Mouse (Mus musculus) heart, embryonic 15.5 days (tissue): ENCODE results near the gene Uqcr10. TPM values are rescaled to one million over a fixed set of nuclear protein-coding genes. Genes with fewer than 3 reads are reported as not detected.

Experiments
- ATAC-seq: fragments of 200-750 bp; cut with Nextera tagmentation; replicated peaks from 2 replicates; pipeline ENCODE4 v1.8.0; 2017; ENCODE audit warnings: low read depth, moderate TSS enrichment; ENCODE audit not compliant: insufficient number of reproducible peaks, insufficient read depth, low FRiP score
- H3K27ac ChIP-seq: fragments of 300-500 bp; sonication (generic); 2 replicates; pipeline ENCODE4 v1.5.1; 2015; ENCODE audit warnings: mild to moderate bottlenecking, inconsistent platforms
- H3K27me3 ChIP-seq: fragments of 300-500 bp; sonication (generic); 2 replicates; pipeline ENCODE4 v1.6.1; 2015; ENCODE audit warnings: inconsistent platforms
- H3K36me3 ChIP-seq: fragments of 300-500 bp; sonication (generic); 2 replicates; pipeline ENCODE4 v1.6.1; 2015; ENCODE audit warnings: mild to moderate bottlenecking, inconsistent platforms
- H3K4me1 ChIP-seq: fragments of 300-500 bp; sonication (generic); replicated peaks from 2 replicates; pipeline ENCODE4 v1.6.1; 2015; ENCODE audit warnings: inconsistent platforms
- H3K4me2 ChIP-seq: fragments of 300-500 bp; sonication (generic); 2 replicates; pipeline ENCODE4 v1.6.1; 2015; ENCODE audit warnings: inconsistent platforms, mild to moderate bottlenecking, moderate library complexity
- H3K4me3 ChIP-seq: fragments of 300-500 bp; sonication (generic); 2 replicates; pipeline ENCODE4 v1.5.1; 2015; ENCODE audit warnings: mild to moderate bottlenecking, inconsistent platforms
- H3K9ac ChIP-seq: fragments of 300-500 bp; sonication (generic); 2 replicates; pipeline ENCODE4 v1.6.1; 2015; ENCODE audit warnings: mild to moderate bottlenecking, inconsistent platforms
- H3K9me3 ChIP-seq: fragments of 300-500 bp; sonication (generic); replicated peaks from 2 replicates; pipeline ENCODE4 v1.6.1; 2016; ENCODE audit warnings: inconsistent platforms
- WGBS: fragments of 180-500 bp; shearing (Covaris S2); methylation state at CpG from one replicate; pipeline ENCODE4 v1.1.7; 2015; ENCODE audit warnings: mixed read lengths; 5-methylcytosine and 5-hydroxymethylcytosine counted together
- polyA plus RNA-seq: library from polyadenylated mRNA; unstranded; fragments of >200 nt; fragmentation: Nextera tagmentation; extraction: Ambion mirVana; gene quantifications from 2 replicates; pipeline ENCODE4 v1.2.1, GENCODE M21; 2015

Gene Uqcr10
- polyA plus RNA-seq, 1 experiment from 2014 or later: 2,078 TPM

GRCm38 (mm10) chr11:4675693-4676092 lies 28.4 kb downstream of the Uqcr10 start:
- H3K27me3 ChIP-seq: no peaks in the 10 kb centered on the region
- H3K9me3 ChIP-seq: no peaks in the 10 kb centered on the region
- no peak overlapping the region for H3K4me3 ChIP-seq
- peaks cover 10% of the 10 kb centered on the region; the same call in 1 of the 2 replicates for H3K36me3 ChIP-seq
- no peak overlapping the region for H3K4me2 ChIP-seq
- WGBS: 89% methylated on average over 6 of the region's 6 CpGs
- ATAC-seq: no peak
- H3K4me1 ChIP-seq: peaks cover 6% of the 10 kb centered on the region
- H3K9ac ChIP-seq: no peak overlapping the region
- no peak overlapping the region for H3K27ac ChIP-seq

GRCm38 (mm10) chr11:4675126-4675562 lies 29.0 kb downstream of the Uqcr10 start:
- Histone ChIP-seq H3K4me1 (peaks cover 6% of the 10 kb centered on the region), H3K9me3 (no peaks in the 10 kb centered on the region), H3K27ac (no peak overlapping the region), H3K4me3 (no peak overlapping the region), H3K4me2 (no peak overlapping the region), H3K9ac (no peak overlapping the region), H3K27me3 (no peaks in the 10 kb centered on the region), H3K36me3 (peaks cover 8% of the 10 kb centered on the region; the same call in 1 of the 2 replicates)
- WGBS: 83% methylated on average over 6 of the region's 6 CpGs
- no peak for ATAC-seq

- H3K36me3 ChIP-seq: peaks cover 5% of the 10 kb centered on the region; the same call in 1 of the 2 replicates
- peaks cover 6% of the 10 kb centered on the region for H3K4me1 ChIP-seq
- H3K27me3 ChIP-seq: no peaks in the 10 kb centered on the region
- WGBS: 96% methylated on average over 1 of the region's 1 CpGs
- H3K9ac ChIP-seq: no peak overlapping the region
- H3K27ac ChIP-seq: no peak overlapping the region
- H3K4me2 ChIP-seq: no peak overlapping the region
- H3K4me3 ChIP-seq: no peak overlapping the region
- H3K9me3 ChIP-seq: no peaks in the 10 kb centered on the region
- no peak for ATAC-seq
Observed at GRCm38 (mm10) chr11:4674593-4674992, 29.5 kb downstream of the Uqcr10 start.

- H3K36me3 ChIP-seq: 0 out of 2 replicates have a peak, but pooled peaks cover 5% of the 10 kb centered on the region
- no peak for ATAC-seq
Observed at GRCm38 (mm10) chr11:4671736-4672135, 32.4 kb downstream of the Uqcr10 start.

GRCm38 (mm10) chr11:4662496-4662878 lies 41.7 kb downstream of the Uqcr10 start:
- Histone ChIP-seq H3K4me3 (no peak overlapping the region), H3K36me3 (peaks cover 12% of the 10 kb centered on the region; the same call in 1 of the 2 replicates), H3K27me3 (no peaks in the 10 kb centered on the region), H3K9me3 (no peaks in the 10 kb centered on the region), H3K9ac (no peak overlapping the region), H3K4me1 (no peaks in the 10 kb centered on the region), H3K4me2 (no peak overlapping the region), H3K27ac (no peak overlapping the region)
- ATAC-seq: no peak
- 87% methylated on average over 11 of the region's 11 CpGs for WGBS

More at GRCm38 (mm10) chr11:4671736-4672135, 32.4 kb downstream of the Uqcr10 start:
- Histone ChIP-seq H3K4me3 (no peak overlapping the region), H3K4me1 (peaks cover 6% of the 10 kb centered on the region), H3K9ac (no peak overlapping the region), H3K9me3 (no peaks in the 10 kb centered on the region), H3K27me3 (no peaks in the 10 kb centered on the region), H3K4me2 (no peak overlapping the region), H3K27ac (0 out of 2 replicates have a peak overlapping the region, but pooled peaks have one; percentile 26)
- WGBS: 64% methylated on average over 4 of the region's 4 CpGs

- Histone ChIP-seq H3K9ac (no peak overlapping the region), H3K27me3 (no peaks in the 10 kb centered on the region), H3K4me3 (no peak overlapping the region), H3K27ac (no peak overlapping the region), H3K36me3 (peaks cover 15% of the 10 kb centered on the region; the same call in 1 of the 2 replicates), H3K4me2 (no peak overlapping the region), H3K9me3 (no peaks in the 10 kb centered on the region), H3K4me1 (no peaks in the 10 kb centered on the region)
- ATAC-seq: no peak
- WGBS: 84% methylated on average over 10 of the region's 10 CpGs
Observed at GRCm38 (mm10) chr11:4661871-4662495, 42.2 kb downstream of the Uqcr10 start.

GRCm38 (mm10) chr11:4661324-4661723 lies 42.8 kb downstream of the Uqcr10 start:
- H3K4me1 ChIP-seq: no peaks in the 10 kb centered on the region
- no peak overlapping the region for H3K4me3 ChIP-seq
- H3K9ac ChIP-seq: no peak overlapping the region
- no peaks in the 10 kb centered on the region for H3K9me3 ChIP-seq
- ATAC-seq: no peak
- H3K27me3 ChIP-seq: no peaks in the 10 kb centered on the region
- H3K4me2 ChIP-seq: no peak overlapping the region
- H3K36me3 ChIP-seq: peaks cover 15% of the 10 kb centered on the region; the same call in 1 of the 2 replicates
- 74% methylated on average over 4 of the region's 4 CpGs for WGBS
- no peak overlapping the region for H3K27ac ChIP-seq

- no peaks in the 10 kb centered on the region for H3K4me1 ChIP-seq
- no peaks in the 10 kb centered on the region for H3K9me3 ChIP-seq
- H3K36me3 ChIP-seq: peaks cover 15% of the 10 kb centered on the region; the same call in 1 of the 2 replicates
- H3K27me3 ChIP-seq: no peaks in the 10 kb centered on the region
- H3K27ac ChIP-seq: no peak overlapping the region
- H3K9ac ChIP-seq: no peak overlapping the region
- no peak overlapping the region for H3K4me2 ChIP-seq
- no peak overlapping the region for H3K4me3 ChIP-seq
- 66% methylated on average over 7 of the region's 7 CpGs for WGBS
- no peak for ATAC-seq
Observed at GRCm38 (mm10) chr11:4660309-4661025, 43.7 kb downstream of the Uqcr10 start.

GRCm38 (mm10) chr11:4659818-4660217 lies 44.3 kb downstream of the Uqcr10 start:
- no peaks in the 10 kb centered on the region for H3K9me3 ChIP-seq
- no peaks in the 10 kb centered on the region for H3K27me3 ChIP-seq
- H3K4me2 ChIP-seq: no peak overlapping the region
- WGBS: 71% methylated on average over 1 of the region's 1 CpGs
- H3K4me3 ChIP-seq: no peak overlapping the region
- no peak overlapping the region for H3K9ac ChIP-seq
- H3K27ac ChIP-seq: no peak overlapping the region
- H3K36me3 ChIP-seq: peaks cover 15% of the 10 kb centered on the region; the same call in 1 of the 2 replicates
- H3K4me1 ChIP-seq: no peaks in the 10 kb centered on the region
- no peak for ATAC-seq
